Mouse (Mus musculus): Measurements from ENCODE around the gene Scube1.

GRCm38 (mm10) chr15:83679729-83680128 lies 45.1 kb downstream of the Scube1 start:
- TF ChIP-seq POLR2A (IDR thresholded peaks at IDR 0.05; ENCODE audit: borderline replicate concordance, extremely low read depth, insufficient read depth, insufficient read length, poor library complexity, severe bottlenecking) (no peak), CTCF (IDR thresholded peaks at IDR 0.05; ENCODE audit: borderline replicate concordance, extremely low read depth, insufficient read depth, insufficient read length) (no peak)

All from brain, embryonic 14.5 days (tissue).